Mouse (Mus musculus) thymus, adult 2 months (tissue): ENCODE measurements around the gene Fbxo30. TPM values are rescaled to one million over a fixed set of nuclear protein-coding genes. Genes with fewer than 3 reads are reported as not detected.
"Not testable (repeated sequence)": the region's sequence is repeated elsewhere in the genome, so short reads cannot be mapped to it uniquely, and the experiment has no call there.

Experiments used
- DNase-seq: peaks from one replicate; pipeline ENCODE4 v3.0.0; 2021
- H3K27ac ChIP-seq: fragments of 200-500 bp; 2 replicates; pipeline ENCODE4 v1.5.1; 2012; ENCODE audit warnings: low read length, control low read depth; ENCODE audit not compliant: control insufficient read depth, insufficient read depth
- H3K27me3 ChIP-seq: fragments of 200-500 bp; 2 replicates; pipeline ENCODE4 v1.6.1; 2012; ENCODE audit warnings: mild to moderate bottlenecking, low read length, moderate library complexity, mixed read lengths; ENCODE audit not compliant: control insufficient read depth, insufficient read depth
- H3K36me3 ChIP-seq: fragments of 200-500 bp; 2 replicates; pipeline ENCODE4 v1.6.1; 2012; ENCODE audit warnings: mild to moderate bottlenecking, low read length, moderate library complexity; ENCODE audit not compliant: control insufficient read depth, insufficient read depth
- H3K4me1 ChIP-seq: fragments of 200-500 bp; replicated peaks from 2 replicates; pipeline ENCODE4 v1.6.1; 2012; ENCODE audit warnings: low read length; ENCODE audit not compliant: control insufficient read depth, insufficient read depth
- H3K4me3 ChIP-seq: fragments of 200-500 bp; 2 replicates; pipeline ENCODE4 v1.5.1; 2012; ENCODE audit warnings: mild to moderate bottlenecking, low read length, control low read depth, moderate library complexity; ENCODE audit not compliant: control insufficient read depth, insufficient read depth
- CTCF ChIP-seq: fragments of 200-500 bp; IDR thresholded peaks from 2 replicates; pipeline ENCODE4 v1.5.1; 2012; ENCODE audit warnings: mild to moderate bottlenecking, control low read depth, low read length, moderate library complexity, borderline replicate concordance; ENCODE audit not compliant: control insufficient read depth, poor library complexity, insufficient read depth; ENCODE audit errors: extremely low read depth
- POLR2A ChIP-seq: fragments of 200-500 bp; IDR thresholded peaks from 2 replicates; pipeline ENCODE4 v1.6.1; 2012; ENCODE audit warnings: mild to moderate bottlenecking, low read length, control low read depth, moderate library complexity; ENCODE audit not compliant: control insufficient read depth, poor library complexity, insufficient read depth; ENCODE audit errors: extremely low read depth
- WGBS: fragments of 180-500 bp; shearing (Covaris S2); methylation state at CpG from one replicate; pipeline ENCODE4 v1.1.7; 2018; 5-methylcytosine and 5-hydroxymethylcytosine counted together
- polyA plus RNA-seq: library from polyadenylated mRNA; depleted of rRNA; stranded (reverse); fragments of >200 nt; gene quantifications from 2 replicates; pipeline ENCODE4 v1.2.3, GENCODE M21; 2012; rRNA removed

The Fbxo30 gene
- 1.3 and 1.6 TPM in 2 replicates for polyA plus RNA-seq

GRCm38 (mm10) chr10:11280578-11281463, at the start of gene Fbxo30:
Fbxo30 (plus strand) TSS chr10:11281330.
- WGBS, result under 1% methylated on average over 83 of the region's 93 CpGs
- TF ChIP-seq CTCF, result peak; percentile 73; the same call in 1 of the 2 replicates
- TF ChIP-seq POLR2A, result peak; percentile 71; the same call in 1 of the 2 replicates
- no peaks in the 10 kb centered on the region; the same call in 1 of the 2 replicates for H3K27me3 ChIP-seq
- H3K4me1 ChIP-seq, result no peaks in the 10 kb centered on the region; the same call in 1 of the 2 replicates
- no peaks in the 10 kb centered on the region for H3K36me3 ChIP-seq
- DNase-seq, result peak; percentile 86
- peak within 1 kb of the TSS; percentile 63 for H3K27ac ChIP-seq
- H3K4me3 ChIP-seq, result peak within 1 kb of the TSS; percentile 63

GRCm38 (mm10) chr10:11233208-11233607, 47.9 kb upstream of the Fbxo30 start:
- Histone ChIP-seq H3K4me1 (no peaks in the 10 kb centered on the region), H3K27me3 (no peaks in the 10 kb centered on the region), H3K4me3 (no peak overlapping the region), H3K36me3 (no peaks in the 10 kb centered on the region), H3K27ac (no peak overlapping the region)
- TF ChIP-seq CTCF, result no peak
- TF ChIP-seq POLR2A, result no peak
- no peak for DNase-seq
- 72% methylated on average over 3 of the region's 3 CpGs for WGBS

DNA sequence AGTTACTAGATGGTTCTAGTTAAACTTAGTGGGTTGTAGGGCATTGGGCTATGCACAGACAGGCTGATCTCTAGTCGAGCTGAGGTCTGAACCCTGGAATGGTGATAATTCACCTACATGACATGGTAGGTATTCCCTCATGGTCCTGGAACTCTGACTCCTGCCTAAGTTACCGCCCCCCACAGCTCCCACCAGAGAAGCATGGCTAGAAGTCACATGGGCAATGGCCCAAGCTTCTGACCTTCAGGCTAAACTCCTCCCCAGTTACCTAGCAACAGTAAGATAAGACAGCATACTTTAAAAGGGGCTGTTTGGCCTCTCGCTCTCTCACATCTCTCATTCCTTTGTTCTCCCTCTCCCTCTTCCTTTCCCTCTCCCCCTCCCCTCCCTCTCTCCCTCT, 38.1 kb upstream of the Fbxo30 start:
- H3K27ac ChIP-seq, H3K27me3 ChIP-seq, H3K4me1 ChIP-seq, H3K4me3 ChIP-seq, DNase-seq, H3K36me3 ChIP-seq: not testable (repeated sequence)
- 97% methylated on average over 3 of the region's 3 CpGs for WGBS

- H3K4me3 ChIP-seq, result no peak overlapping the region
- DNase-seq, result no peak
- H3K4me1 ChIP-seq, result no peaks in the 10 kb centered on the region
- no peak overlapping the region for H3K27ac ChIP-seq
- 93% methylated on average over 3 of the region's 3 CpGs for WGBS
- no peaks in the 10 kb centered on the region for H3K36me3 ChIP-seq
- H3K27me3 ChIP-seq, result no peaks in the 10 kb centered on the region
- TF ChIP-seq POLR2A (no peak), CTCF (no peak)
Observed at GRCm38 (mm10) chr10:11248210-11248609, 32.9 kb upstream of the Fbxo30 start.

DNA sequence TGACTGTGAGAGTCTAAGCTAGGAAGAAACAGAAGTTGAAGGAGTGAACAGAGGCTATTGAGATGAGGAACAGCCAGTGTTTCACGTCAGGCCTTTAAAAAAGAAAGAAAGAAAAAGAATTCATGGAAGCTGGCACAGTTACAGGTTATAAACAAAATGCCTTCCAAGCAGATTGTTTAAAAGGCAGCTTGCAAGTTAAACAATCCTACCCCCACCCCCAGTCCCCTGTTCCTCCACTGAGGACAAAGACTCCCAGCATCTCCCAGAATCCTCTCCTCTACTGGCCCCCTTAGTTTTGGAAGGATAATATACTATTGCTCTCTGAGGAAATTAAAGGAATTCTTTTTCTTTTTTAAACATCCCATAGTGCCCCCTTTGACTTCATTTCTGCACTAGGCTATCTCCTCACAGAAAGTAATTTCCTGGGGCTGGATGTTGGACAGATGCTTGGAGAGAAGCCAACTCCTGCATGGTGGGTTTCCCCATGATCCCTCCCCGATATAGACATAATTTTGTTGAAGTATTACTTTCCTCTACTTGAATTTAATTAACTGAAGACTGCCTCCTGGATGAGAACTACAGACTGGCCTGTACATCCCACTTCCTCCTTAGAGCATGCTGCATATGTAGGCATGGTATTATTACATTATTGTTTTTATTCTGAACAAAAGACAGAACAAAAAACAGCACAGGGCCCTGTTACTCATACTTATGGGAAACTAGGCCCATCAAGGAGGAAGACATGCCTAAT, 30.7 kb upstream of the Fbxo30 start:
- Histone ChIP-seq H3K36me3 (no peaks in the 10 kb centered on the region), H3K27ac (no peak overlapping the region), H3K27me3 (no peaks in the 10 kb centered on the region), H3K4me3 (no peak overlapping the region), H3K4me1 (no peaks in the 10 kb centered on the region)
- TF ChIP-seq POLR2A, result no peak
- no peak for TF ChIP-seq CTCF
- 89% methylated on average over 2 of the region's 2 CpGs for WGBS
- DNase-seq, result no peak

DNA sequence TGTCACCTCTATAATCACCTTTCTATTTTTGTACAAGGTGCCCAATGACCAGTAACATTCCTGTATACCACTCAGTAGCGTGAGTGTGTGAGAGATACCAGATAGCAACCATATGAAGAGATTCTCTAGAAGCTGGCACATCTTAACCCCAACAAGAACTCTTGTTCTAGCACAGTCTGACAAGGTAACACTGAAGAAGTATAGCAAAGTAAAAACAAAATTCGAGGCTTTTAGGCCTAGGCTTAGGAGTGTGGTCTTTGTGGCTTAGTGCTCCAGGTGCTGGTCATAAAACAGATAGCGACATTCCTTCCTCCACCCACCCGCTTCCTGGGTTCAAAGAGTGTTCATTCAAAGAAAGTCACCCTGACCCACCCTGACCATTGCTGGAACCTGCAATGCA, 27.5 kb upstream of the Fbxo30 start:
- not testable (repeated sequence) for H3K27ac ChIP-seq, DNase-seq, H3K27me3 ChIP-seq, H3K4me3 ChIP-seq, H3K4me1 ChIP-seq, H3K36me3 ChIP-seq
- WGBS, result 49% methylated on average over 4 of the region's 4 CpGs
